Mouse (Mus musculus) heart, embryonic 11.5 days (tissue): ENCODE measurements at regions not wholly inside any gene's neighbourhood (a gene's known extent, or its start where the extent isn't known, plus 50 kb on each side); places are given as distances from the start of the nearest gene placed in this dataset.
A peak's percentile ranks its signal among the peaks of the same experiment; 100 is the strongest.

ENCODE experiments used
- ATAC-seq: fragments of 200-750 bp; cut with Nextera tagmentation; replicated peaks from 2 replicates; pipeline ENCODE4 v1.8.0; 2017; ENCODE audit warnings: moderate library complexity; ENCODE audit not compliant: insufficient number of reproducible peaks, low FRiP score, low TSS enrichment
- H3K27ac ChIP-seq: fragments of 300-500 bp; sonication (generic); 2 replicates; pipeline ENCODE4 v1.5.1; 2014; ENCODE audit warnings: mild to moderate bottlenecking, low read depth, low read length
- H3K27me3 ChIP-seq: fragments of 300-500 bp; sonication (generic); 2 replicates; pipeline ENCODE4 v1.6.1; 2014; ENCODE audit warnings: mild to moderate bottlenecking, low read length, mixed read lengths; ENCODE audit not compliant: control insufficient read depth, insufficient read depth
- H3K36me3 ChIP-seq: fragments of 300-500 bp; sonication (generic); 2 replicates; pipeline ENCODE4 v1.6.1; 2014; ENCODE audit warnings: mild to moderate bottlenecking, low read length, moderate library complexity, mixed read lengths; ENCODE audit not compliant: control insufficient read depth, insufficient read depth
- H3K4me1 ChIP-seq: fragments of 300-500 bp; sonication (generic); 2 replicates; pipeline ENCODE4 v1.6.1; 2014; ENCODE audit warnings: low read length; ENCODE audit not compliant: control insufficient read depth, insufficient read depth
- H3K4me2 ChIP-seq: fragments of 300-500 bp; sonication (generic); 2 replicates; pipeline ENCODE4 v1.6.1; 2014; ENCODE audit warnings: mild to moderate bottlenecking, moderate library complexity
- H3K4me3 ChIP-seq: fragments of 300-500 bp; sonication (generic); 2 replicates; pipeline ENCODE4 v1.5.1; 2014; ENCODE audit warnings: low read depth, low read length
- H3K9ac ChIP-seq: fragments of 300-500 bp; sonication (generic); 2 replicates; pipeline ENCODE4 v1.6.1; 2014; ENCODE audit warnings: mild to moderate bottlenecking, low read depth, low read length, moderate library complexity
- H3K9me3 ChIP-seq: fragments of 300-500 bp; sonication (generic); replicated peaks from 2 replicates; pipeline ENCODE4 v1.6.1; 2016; ENCODE audit warnings: low read length; ENCODE audit not compliant: control insufficient read depth
- WGBS: fragments of 180-500 bp; shearing (Covaris S2); extraction: QIAGEN DNeasy Blood & Tissue Kit; methylation state at CpG from one replicate; pipeline ENCODE4 v1.1.7; 2014; ENCODE audit not compliant: insufficient replicate concordance; 5-methylcytosine and 5-hydroxymethylcytosine counted together

DNA sequence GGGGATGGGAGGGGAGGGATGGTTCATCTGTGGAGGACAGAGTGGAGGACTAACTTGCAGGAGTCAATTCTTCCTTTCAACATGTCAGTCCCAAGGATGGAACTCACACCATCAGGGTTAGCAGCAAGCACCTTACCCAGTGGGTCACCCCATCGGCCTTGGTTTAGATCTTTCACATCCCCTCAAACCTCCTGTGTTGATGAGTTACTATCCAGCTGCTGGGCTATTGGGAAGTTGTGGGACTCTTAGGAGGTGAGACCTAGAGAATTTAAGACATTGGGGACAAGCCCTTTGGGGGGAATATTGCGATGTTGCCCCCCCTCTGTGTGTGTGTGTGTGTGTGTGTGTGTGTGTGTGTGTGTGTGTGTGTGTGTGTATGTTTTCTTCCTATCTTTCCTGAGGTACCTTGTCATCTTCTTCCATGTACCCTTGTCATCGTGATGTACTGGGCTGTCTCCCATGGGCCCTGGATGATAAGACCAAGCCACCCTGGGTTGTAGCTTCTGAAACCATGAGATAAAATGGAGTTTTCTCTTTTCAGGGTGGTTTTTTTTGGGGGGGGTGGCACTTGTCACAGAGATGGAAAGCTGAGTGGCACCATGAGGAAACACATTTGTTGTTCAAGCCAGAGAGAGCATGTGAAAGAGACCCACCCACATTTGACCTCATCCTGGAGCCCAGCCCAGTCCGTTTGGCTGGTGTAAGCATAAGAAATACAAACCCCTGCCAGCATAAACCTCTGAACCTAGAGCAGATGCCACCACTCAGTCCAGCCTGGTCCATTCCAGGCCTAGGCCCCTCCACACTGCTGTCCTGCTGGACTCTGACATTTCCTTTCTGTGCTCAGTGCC, 98.3 kb upstream of the Bod1 start:
- 67% methylated on average over 4 of the region's 4 CpGs for WGBS

DNA sequence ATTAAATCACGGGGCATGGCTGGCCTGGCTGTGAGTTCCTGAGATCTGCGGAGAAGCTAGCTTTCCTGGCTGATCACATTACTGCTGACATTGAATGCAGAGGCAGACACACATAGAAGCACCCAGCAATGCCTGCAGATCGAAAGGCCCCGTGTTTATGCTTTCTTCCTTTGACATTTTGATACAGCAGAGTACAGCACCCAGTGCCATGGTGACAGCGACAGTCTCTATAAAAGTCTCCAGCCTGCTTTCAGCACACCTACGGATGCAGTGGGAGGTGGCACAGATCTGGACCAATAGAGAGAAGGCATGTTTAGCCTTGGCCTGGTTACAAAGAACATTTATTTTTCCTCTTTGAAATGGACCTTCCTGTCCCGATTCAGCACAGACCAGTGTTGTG, 99.2 kb upstream of the Bod1 start:
- Histone ChIP-seq H3K4me3 (no peak overlapping the region), H3K4me2 (no peak overlapping the region; the same call in 1 of the 2 replicates), H3K9ac (no peak overlapping the region; the same call in 1 of the 2 replicates), H3K36me3 (no peaks in the 10 kb centered on the region), H3K4me1 (peaks cover 14% of the 10 kb centered on the region), H3K27me3 (no peaks in the 10 kb centered on the region), H3K9me3 (no peaks in the 10 kb centered on the region; the same call in 1 of the 2 replicates), H3K27ac (peak overlapping the region; percentile 80)
- ATAC-seq: no peak
- WGBS: 65% methylated on average over 7 of the region's 7 CpGs

More for the DNA sequence above, 98.3 kb upstream of the Bod1 start:
- no peak overlapping the region for H3K4me3 ChIP-seq
- H3K27ac ChIP-seq: peak overlapping the region; percentile 80
- peaks cover 14% of the 10 kb centered on the region for H3K4me1 ChIP-seq
- no peak overlapping the region; the same call in 1 of the 2 replicates for H3K4me2 ChIP-seq
- H3K9ac ChIP-seq: no peak overlapping the region
- H3K36me3 ChIP-seq: no peaks in the 10 kb centered on the region
- no peaks in the 10 kb centered on the region; the same call in 1 of the 2 replicates for H3K9me3 ChIP-seq
- no peaks in the 10 kb centered on the region for H3K27me3 ChIP-seq
- peak; percentile 88 for ATAC-seq

- 87% methylated on average over 6 of the region's 6 CpGs for WGBS
- no peak overlapping the region for H3K4me3 ChIP-seq
- H3K9ac ChIP-seq: no peak overlapping the region; the same call in 1 of the 2 replicates
- H3K27ac ChIP-seq: peak overlapping the region; percentile 35; the same call in 1 of the 2 replicates
- no peaks in the 10 kb centered on the region for H3K27me3 ChIP-seq
- no peak overlapping the region for H3K4me2 ChIP-seq
- H3K9me3 ChIP-seq: no peaks in the 10 kb centered on the region; the same call in 1 of the 2 replicates
- ATAC-seq: no peak
- H3K36me3 ChIP-seq: no peaks in the 10 kb centered on the region
- peaks cover 14% of the 10 kb centered on the region for H3K4me1 ChIP-seq
These were observed 100.1 kb upstream of the Bod1 start for GRCm38 (mm10) chr11:31771491-31772439.

DNA sequence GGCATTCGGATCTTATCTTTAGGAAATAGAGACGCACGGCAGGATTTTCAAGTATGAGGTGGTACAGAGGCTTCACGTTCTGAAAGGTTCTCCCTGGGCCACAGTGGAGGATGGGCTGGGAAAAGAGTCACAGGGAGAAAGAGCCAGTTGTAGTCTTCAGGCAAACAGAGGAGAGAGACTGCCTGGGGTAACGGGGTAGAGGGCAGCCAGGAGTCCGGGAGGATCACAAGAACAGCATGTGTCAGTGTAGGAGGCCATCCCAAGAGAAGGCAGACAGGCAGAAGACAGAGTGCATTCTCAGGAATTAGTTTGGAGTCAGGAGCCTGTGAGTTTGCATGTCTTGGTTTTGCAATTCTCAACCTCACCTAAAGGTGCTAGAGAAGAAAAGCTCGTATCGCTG, 94.5 kb upstream of the Cpeb4 start:
- no peak overlapping the region for H3K9ac ChIP-seq
- no peak overlapping the region for H3K4me3 ChIP-seq
- H3K9me3 ChIP-seq: no peaks in the 10 kb centered on the region; the same call in 1 of the 2 replicates
- no peak overlapping the region for H3K27ac ChIP-seq
- WGBS: 61% methylated on average over 8 of the region's 8 CpGs
- H3K4me2 ChIP-seq: no peak overlapping the region
- no peaks in the 10 kb centered on the region for H3K36me3 ChIP-seq
- no peaks in the 10 kb centered on the region for H3K4me1 ChIP-seq
- no peak for ATAC-seq
- H3K27me3 ChIP-seq: no peaks in the 10 kb centered on the region

DNA sequence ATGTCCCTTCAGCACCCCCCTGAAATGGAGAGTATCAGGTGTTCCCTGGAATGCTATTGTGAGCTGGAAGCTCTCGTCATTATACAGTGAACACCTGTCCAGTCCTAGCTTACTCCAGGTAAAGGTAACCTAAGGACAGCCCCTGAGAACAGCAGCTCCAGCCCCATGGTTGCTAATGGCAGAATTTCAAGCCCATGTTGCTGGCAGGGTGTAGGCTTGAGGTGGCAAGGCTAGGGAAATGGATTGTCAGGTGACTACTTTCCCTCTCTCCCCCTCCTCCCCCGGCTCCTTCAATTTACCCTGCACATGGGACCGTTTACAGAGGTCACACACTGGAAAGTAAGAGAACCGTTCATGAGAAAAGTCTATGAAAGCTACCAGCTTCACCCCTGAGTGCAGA, 93.2 kb upstream of the Cpeb4 start:
- WGBS: 87% methylated on average over 4 of the region's 4 CpGs
- no peaks in the 10 kb centered on the region for H3K4me1 ChIP-seq
- no peaks in the 10 kb centered on the region for H3K27me3 ChIP-seq
- no peaks in the 10 kb centered on the region for H3K9me3 ChIP-seq
- H3K36me3 ChIP-seq: no peaks in the 10 kb centered on the region
- no peak overlapping the region for H3K4me2 ChIP-seq
- no peak for ATAC-seq
- H3K4me3 ChIP-seq: no peak overlapping the region
- no peak overlapping the region for H3K27ac ChIP-seq
- no peak overlapping the region for H3K9ac ChIP-seq

DNA sequence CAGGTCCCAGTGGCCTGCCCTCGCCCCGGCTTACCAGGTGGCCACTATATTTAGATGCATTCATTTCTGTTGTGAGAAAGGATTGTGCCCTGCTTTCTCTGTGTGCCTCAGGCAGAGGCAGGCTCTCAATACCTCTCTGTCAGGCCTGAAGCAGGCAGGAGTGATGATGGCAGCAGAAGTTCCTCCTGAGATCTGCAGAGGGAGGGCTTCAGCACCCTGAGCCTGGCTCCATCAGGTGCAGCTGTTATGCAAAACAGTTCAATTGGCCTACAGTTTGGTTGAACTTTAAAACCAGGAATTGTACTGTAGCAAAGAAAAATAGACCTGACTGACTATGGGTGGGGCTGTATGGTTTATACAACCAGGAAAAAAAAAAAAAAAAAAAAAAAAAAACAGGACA, 92.7 kb upstream of the Cpeb4 start:
- WGBS: 88% methylated on average over 2 of the region's 2 CpGs
- no peak for ATAC-seq
- H3K9me3 ChIP-seq: no peaks in the 10 kb centered on the region
- H3K27me3 ChIP-seq: no peaks in the 10 kb centered on the region
- no peak overlapping the region for H3K9ac ChIP-seq
- no peak overlapping the region for H3K27ac ChIP-seq
- H3K4me1 ChIP-seq: no peaks in the 10 kb centered on the region
- no peaks in the 10 kb centered on the region for H3K36me3 ChIP-seq
- no peak overlapping the region for H3K4me3 ChIP-seq
- H3K4me2 ChIP-seq: no peak overlapping the region

GRCm38 (mm10) chr11:31780969-31781368, 91.0 kb upstream of the Cpeb4 start:
- Histone ChIP-seq H3K27ac (peak overlapping the region; percentile 22; the same call in 1 of the 2 replicates), H3K4me1 (no peaks in the 10 kb centered on the region), H3K36me3 (no peaks in the 10 kb centered on the region), H3K4me2 (no peak overlapping the region), H3K9ac (no peak overlapping the region), H3K4me3 (no peak overlapping the region), H3K9me3 (no peaks in the 10 kb centered on the region), H3K27me3 (no peaks in the 10 kb centered on the region)
- 78% methylated on average over 6 of the region's 6 CpGs for WGBS
- peak; percentile 87 for ATAC-seq

DNA sequence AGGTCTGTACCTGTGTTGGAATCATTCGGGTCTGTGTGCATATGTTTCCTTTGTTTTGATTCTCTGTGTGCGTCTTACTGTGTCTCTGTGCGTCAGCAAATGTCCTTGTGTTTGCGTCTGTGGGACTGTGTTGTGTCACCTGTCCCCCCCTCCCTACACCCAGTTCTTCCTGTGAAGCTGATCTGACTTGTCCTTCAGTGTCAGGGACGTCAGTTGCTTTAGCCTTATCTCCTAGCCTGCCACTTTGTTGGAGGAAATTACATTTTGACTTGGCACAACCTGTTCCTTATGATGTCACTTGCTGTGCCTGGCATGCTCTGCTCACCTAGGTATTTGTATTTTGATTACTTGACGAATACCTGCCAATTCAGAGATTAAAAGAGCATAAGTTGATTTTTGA, 90.4 kb upstream of the Cpeb4 start:
- no peak for ATAC-seq
- Histone ChIP-seq H3K9me3 (no peaks in the 10 kb centered on the region), H3K27ac (no peak overlapping the region), H3K9ac (no peak overlapping the region), H3K27me3 (no peaks in the 10 kb centered on the region), H3K4me2 (no peak overlapping the region), H3K4me1 (no peaks in the 10 kb centered on the region), H3K4me3 (no peak overlapping the region), H3K36me3 (no peaks in the 10 kb centered on the region)
- WGBS: 65% methylated on average over 6 of the region's 6 CpGs
